Mouse (Mus musculus): ENCODE results near the gene Trmo. TPM values are rescaled to one million over a fixed set of nuclear protein-coding genes. Genes with fewer than 3 reads are reported as not detected.

The Trmo gene
- polyA plus RNA-seq, 1 experiment from 2014 or later, result 12.7 TPM

DNA sequence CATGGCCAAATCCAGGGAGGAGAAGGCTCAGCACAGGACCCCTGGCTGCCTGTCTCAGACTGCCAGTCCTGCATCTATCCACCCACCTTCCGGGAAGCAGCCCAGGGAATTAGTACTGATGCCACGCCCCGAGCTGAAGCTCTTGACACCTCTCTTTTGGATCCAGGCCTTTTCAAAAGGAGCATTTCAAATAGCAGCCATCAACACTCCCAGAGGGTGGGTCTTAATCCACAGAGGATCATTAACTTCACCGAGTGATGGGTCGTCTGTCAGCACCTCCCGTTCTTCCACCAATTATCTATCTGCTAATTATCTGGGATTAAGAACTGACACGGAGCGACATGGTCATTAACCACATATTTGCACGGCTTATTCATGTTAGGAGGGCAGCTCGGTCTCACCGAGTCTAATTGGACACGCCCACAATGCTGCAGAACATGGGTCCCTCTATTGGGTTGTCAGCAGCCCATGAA, 21.7 kb downstream of the Trmo start:
- WGBS, result 2% methylated on average over 12 of the region's 12 CpGs
- Histone ChIP-seq H3K4me2 (replicated peaks) (0 out of 2 replicates have a peak overlapping the region, but pooled peaks have one; percentile 13), H3K4me1 (peaks cover 10% of the 10 kb centered on the region), H3K9me3 (no peaks in the 10 kb centered on the region), H3K27ac (replicated peaks) (no peak overlapping the region), H3K4me3 (no peak overlapping the region), H3K27me3 (no peaks in the 10 kb centered on the region), H3K9ac (replicated peaks) (no peak overlapping the region), H3K36me3 (no peaks in the 10 kb centered on the region)
- ATAC-seq (replicated peaks), result peak; percentile 60; the same call in 1 of the 2 replicates

DNA sequence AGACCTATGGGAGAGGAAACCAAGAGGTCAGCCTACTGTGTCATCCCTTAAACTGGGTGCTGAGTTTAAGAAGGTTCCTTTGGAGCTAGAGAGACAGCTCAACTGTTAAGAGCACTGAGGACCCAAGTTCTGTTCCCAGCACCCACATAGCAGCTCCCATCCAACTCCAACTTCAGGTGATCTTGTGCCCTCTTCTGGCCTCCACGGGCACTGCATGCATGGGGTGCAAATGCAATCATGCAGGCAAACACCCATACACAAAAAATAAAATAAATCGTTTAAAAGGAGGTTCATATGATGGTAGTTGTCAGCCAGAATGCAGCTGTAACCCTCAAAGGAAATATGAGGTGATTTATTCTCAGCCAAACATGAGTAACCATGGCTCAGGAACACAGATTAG, 24.9 kb downstream of the Trmo start:
- peaks cover 7% of the 10 kb centered on the region for H3K4me1 ChIP-seq
- ATAC-seq (replicated peaks), result no peak
- no peak overlapping the region for H3K9ac ChIP-seq (replicated peaks)
- no peak overlapping the region for H3K27ac ChIP-seq (replicated peaks)
- no peak overlapping the region for H3K4me3 ChIP-seq
- H3K9me3 ChIP-seq, result no peaks in the 10 kb centered on the region
- no peaks in the 10 kb centered on the region for H3K27me3 ChIP-seq
- H3K4me2 ChIP-seq (replicated peaks), result no peak overlapping the region
- WGBS, result 87% methylated on average over 2 of the region's 2 CpGs
- H3K36me3 ChIP-seq, result no peaks in the 10 kb centered on the region

DNA sequence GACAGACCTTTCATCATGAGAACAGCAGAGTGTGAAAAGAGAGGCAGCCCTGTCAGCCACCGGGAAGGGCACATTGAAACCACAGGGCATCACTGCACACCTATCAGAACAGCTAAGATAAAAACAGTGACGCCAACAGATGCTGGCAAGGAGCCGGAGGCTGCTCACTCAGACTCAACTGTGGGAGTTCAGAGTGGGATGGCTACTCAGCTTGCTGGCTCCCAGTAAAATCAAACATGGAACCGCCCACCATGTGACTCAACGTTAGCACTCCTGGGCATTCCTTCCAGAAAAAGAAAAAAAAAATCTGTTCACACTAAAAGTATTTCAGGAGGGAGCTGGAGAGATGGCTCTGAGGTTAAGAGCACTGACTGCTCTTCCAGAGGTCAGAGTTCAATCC, 28.0 kb downstream of the Trmo start:
- Histone ChIP-seq H3K36me3 (no peaks in the 10 kb centered on the region), H3K4me2 (replicated peaks) (no peak overlapping the region), H3K9ac (replicated peaks) (no peak overlapping the region), H3K9me3 (no peaks in the 10 kb centered on the region), H3K27ac (replicated peaks) (no peak overlapping the region), H3K4me3 (no peak overlapping the region), H3K27me3 (peaks cover 1% of the 10 kb centered on the region; the same call in 1 of the 2 replicates), H3K4me1 (no peaks in the 10 kb centered on the region)
- WGBS, result 75% methylated on average over 5 of the region's 5 CpGs
- no peak for ATAC-seq (replicated peaks)

DNA sequence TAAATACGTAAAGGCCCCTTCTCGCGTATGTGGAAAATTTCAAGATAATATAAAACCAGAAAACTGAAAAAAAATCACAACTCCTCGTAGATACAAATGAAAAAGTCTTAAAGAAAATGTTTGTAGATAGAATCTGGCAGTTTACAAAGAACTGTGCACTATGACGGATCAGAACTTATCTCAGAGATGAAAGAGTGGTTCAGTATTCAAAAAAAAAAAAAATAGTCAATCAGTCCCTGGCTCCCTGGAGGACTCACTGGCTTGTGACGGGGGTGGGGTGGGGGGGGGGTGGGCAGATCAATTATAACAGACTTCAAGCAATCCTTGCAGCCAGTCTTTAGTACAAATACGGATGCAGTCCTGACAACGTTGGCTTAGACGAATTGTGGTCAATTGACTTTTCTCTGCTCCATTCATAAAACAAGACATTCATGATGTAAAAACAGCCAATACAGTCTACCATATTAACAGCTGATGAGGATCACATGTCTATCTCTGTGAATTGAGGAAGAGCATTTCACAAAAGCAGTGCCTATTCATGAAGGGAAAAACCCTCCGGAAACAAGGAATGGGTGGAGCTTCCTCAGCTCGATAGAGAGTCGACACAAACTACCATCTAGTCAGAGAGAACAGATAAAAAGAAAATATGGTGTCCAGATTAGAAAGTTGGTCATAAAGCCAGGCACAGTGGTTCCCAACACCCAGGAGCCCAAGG, 29.5 kb downstream of the Trmo start:
- no peak overlapping the region for H3K27ac ChIP-seq (replicated peaks)
- no peak overlapping the region for H3K4me3 ChIP-seq
- H3K4me2 ChIP-seq (replicated peaks), result no peak overlapping the region
- WGBS, result 78% methylated on average over 12 of the region's 12 CpGs
- no peaks in the 10 kb centered on the region for H3K9me3 ChIP-seq
- no peaks in the 10 kb centered on the region for H3K4me1 ChIP-seq
- H3K36me3 ChIP-seq, result no peaks in the 10 kb centered on the region
- no peak for ATAC-seq (replicated peaks)
- H3K9ac ChIP-seq (replicated peaks), result no peak overlapping the region
- H3K27me3 ChIP-seq, result peaks cover 4% of the 10 kb centered on the region; the same call in 1 of the 2 replicates

DNA sequence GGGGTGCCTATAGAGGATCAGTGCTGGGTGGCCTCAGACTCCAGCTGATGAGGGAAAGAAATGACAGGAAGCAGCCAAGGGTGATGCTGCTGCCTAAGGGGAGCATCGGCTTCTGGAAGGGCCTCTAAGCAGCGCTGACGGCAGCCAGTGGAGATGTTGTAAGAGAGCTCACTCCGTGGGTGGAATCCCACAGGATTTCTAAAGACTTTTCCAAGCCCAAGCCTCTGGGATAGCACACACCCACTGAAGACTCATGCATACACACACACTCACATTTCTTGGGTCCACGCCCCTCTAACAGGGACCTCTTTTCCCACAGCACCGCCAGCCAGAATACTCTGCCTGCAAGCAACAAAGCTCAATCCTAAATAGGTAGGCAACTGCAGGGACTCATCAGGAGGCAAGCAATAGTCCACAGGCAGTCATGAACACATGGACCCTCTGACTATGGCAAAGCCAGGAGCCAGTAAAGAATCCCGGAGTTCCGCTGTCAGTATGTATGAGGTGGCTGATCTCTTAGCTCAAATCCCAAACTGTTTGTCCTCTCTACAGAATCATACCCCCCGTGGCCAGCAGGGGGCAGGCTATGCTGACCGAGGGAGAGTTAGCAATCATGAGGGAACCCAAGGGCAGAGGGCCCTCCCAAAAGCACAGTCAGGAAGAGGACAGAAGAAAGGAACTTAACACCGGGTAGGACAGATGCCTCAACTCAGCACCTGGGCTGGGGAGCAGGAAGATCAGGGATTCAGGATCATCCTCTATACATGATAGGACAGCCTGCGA, 32.7 kb downstream of the Trmo start:
- Histone ChIP-seq H3K4me3 (no peak overlapping the region), H3K27me3 (peaks cover 19% of the 10 kb centered on the region; the same call in 1 of the 2 replicates), H3K9me3 (no peaks in the 10 kb centered on the region), H3K4me1 (no peaks in the 10 kb centered on the region), H3K4me2 (replicated peaks) (no peak overlapping the region), H3K9ac (replicated peaks) (no peak overlapping the region), H3K27ac (replicated peaks) (no peak overlapping the region), H3K36me3 (no peaks in the 10 kb centered on the region)
- no peak for ATAC-seq (replicated peaks)
- WGBS, result 48% methylated on average over 12 of the region's 12 CpGs

DNA sequence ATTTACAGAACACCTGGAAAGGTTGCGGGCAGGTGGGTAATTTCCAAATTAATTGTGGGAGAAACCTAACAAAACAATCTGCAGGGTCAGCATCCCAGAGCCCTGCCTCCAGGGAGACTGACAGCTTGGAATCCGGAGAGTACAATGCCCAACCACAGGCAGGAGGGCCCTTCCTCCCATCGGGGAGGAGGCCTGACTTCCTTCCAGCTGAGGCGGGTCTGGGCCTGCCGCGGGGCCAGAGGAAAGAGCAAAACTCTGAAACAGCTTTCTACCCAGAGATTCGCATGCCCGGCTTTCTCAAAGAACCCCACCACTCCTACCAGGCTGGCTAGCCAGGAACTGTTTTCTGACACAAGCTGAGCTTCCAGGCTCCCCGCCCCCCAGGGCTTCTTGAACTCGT, 36.2 kb downstream of the Trmo start:
- ATAC-seq (replicated peaks), result no peak
- 13% methylated on average over 10 of the region's 10 CpGs for WGBS
- H3K27me3 ChIP-seq, result peaks cover 51% of the 10 kb centered on the region
- no peak overlapping the region for H3K4me3 ChIP-seq
- no peaks in the 10 kb centered on the region for H3K4me1 ChIP-seq
- no peaks in the 10 kb centered on the region for H3K36me3 ChIP-seq
- H3K9ac ChIP-seq (replicated peaks), result no peak overlapping the region
- H3K27ac ChIP-seq (replicated peaks), result no peak overlapping the region
- no peak overlapping the region for H3K4me2 ChIP-seq (replicated peaks)
- no peaks in the 10 kb centered on the region for H3K9me3 ChIP-seq

DNA sequence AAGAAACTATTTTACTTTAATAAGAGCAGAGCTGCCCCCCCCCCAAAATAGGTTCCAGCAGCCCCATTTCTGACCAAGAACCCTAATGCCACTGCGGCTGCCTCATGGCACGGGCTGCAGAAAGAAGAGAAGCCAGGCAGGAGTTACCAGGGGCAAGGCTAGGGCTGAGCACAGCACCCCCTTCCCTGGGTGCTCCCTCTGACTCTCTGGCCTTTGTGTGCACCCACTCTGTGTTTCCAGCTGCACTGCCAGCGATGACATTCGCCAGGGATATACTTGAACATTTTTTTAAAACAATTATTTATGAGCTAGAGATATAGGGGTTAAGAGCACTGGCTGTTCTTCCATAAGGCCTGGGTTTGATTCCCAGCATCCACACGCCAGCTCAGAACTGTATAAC, 39.7 kb downstream of the Trmo start:
- no peak for ATAC-seq (replicated peaks)
- H3K9me3 ChIP-seq, result no peaks in the 10 kb centered on the region
- WGBS, result 56% methylated on average over 5 of the region's 5 CpGs
- peaks cover 80% of the 10 kb centered on the region for H3K27me3 ChIP-seq
- no peak overlapping the region for H3K9ac ChIP-seq (replicated peaks)
- H3K4me3 ChIP-seq, result no peak overlapping the region
- H3K4me2 ChIP-seq (replicated peaks), result no peak overlapping the region
- no peak overlapping the region for H3K27ac ChIP-seq (replicated peaks)
- H3K36me3 ChIP-seq, result no peaks in the 10 kb centered on the region
- H3K4me1 ChIP-seq, result peaks cover 8% of the 10 kb centered on the region

DNA sequence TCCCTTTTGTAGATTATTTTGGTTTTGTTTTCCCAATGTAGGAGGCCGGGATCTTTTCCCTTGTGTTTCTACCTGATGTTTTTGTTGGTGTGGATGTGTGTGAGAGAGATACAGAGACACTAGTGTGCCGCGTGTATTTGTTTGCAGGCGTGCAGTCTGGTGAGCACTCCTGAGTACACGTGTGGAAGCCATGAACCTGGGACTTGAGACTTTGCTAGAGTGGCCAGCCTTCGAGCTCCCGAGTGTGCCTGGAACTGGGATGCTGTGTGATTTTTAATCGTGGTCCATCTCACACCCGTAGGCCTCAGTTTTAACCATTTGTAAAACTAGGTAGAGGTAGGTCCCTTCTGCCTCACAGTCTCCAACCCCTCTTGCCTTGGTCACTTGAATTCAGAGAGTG, 40.3 kb downstream of the Trmo start:
- Histone ChIP-seq H3K27ac (replicated peaks) (no peak overlapping the region), H3K4me2 (replicated peaks) (no peak overlapping the region), H3K36me3 (no peaks in the 10 kb centered on the region), H3K4me3 (no peak overlapping the region), H3K4me1 (peaks cover 13% of the 10 kb centered on the region), H3K27me3 (peaks cover 84% of the 10 kb centered on the region), H3K9me3 (no peaks in the 10 kb centered on the region), H3K9ac (replicated peaks) (no peak overlapping the region)
- 22% methylated on average over 9 of the region's 9 CpGs for WGBS
- ATAC-seq (replicated peaks), result no peak

DNA sequence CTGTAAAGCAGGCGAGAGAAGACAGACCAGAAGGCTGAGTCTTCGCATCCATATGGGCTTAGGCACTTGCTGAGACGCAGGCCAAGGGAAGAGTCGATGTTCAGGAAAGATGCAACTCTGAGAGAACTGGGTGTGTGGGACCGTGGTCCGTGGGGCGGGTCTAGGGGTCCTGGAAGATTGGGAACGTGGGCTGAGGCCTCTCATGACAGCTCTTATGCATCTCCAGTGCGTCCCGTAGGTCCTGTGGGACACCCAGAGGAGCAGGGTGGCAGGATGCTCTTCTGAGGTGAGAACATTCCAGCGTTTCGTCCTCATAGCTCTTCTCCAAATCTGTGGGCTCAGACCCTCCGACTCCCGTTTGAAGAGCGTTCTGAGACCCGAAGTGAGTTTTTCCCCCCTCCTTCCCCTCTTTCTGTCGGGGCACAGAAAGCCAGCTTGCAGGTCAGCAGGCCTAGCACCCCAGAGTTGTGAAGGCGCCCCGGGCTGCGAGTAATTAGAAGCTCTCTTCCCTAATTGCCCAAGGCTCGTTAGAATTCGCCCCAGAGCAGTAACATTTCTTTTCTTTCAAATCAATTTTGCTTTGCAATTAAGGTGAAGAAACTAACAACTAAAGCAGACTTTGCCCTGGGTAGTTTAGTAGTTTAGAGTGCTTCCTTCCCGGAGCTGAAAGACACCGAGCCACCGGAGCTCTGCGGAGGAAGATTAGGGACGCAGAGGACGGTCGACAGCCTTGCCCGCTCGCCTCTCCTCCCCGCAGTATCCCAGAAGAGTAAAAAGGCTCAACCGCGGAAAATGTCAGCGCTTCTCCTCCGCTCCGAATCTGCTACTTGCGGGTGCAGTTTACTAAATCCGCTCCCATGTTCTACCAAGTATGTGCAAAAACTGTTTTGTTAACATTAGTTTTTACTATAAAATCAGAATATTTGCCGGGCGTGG, 41.4 kb downstream of the Trmo start:
- H3K4me1 ChIP-seq, result peaks cover 21% of the 10 kb centered on the region
- no peaks in the 10 kb centered on the region for H3K9me3 ChIP-seq
- peaks cover 87% of the 10 kb centered on the region for H3K27me3 ChIP-seq
- WGBS, result 1% methylated on average over 41 of the region's 41 CpGs
- H3K4me2 ChIP-seq (replicated peaks), result no peak overlapping the region
- no peaks in the 10 kb centered on the region for H3K36me3 ChIP-seq
- H3K4me3 ChIP-seq, result no peak overlapping the region
- H3K27ac ChIP-seq (replicated peaks), result no peak overlapping the region
- ATAC-seq (replicated peaks), result no peak
- H3K9ac ChIP-seq (replicated peaks), result no peak overlapping the region

DNA sequence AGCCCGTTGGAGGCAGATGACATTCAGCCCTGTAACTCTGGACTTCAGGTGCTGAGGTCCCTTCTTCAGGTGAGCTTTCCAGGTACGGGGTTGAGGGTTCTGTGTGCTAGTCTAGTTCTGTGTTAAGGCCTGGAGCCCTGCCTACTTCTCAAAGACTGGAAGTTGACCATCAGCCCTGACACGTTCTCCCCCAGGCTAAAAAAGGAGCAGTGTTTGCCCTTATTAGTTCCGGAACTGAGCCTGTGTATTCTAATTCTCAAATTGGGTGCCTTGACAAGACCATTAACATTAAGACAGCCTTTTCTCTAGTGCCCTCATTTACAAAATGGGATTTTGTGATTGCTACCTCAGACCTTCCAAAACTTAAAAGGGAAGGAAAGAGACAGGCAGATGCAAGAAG, 42.1 kb downstream of the Trmo start:
- no peak for ATAC-seq (replicated peaks)
- peaks cover 94% of the 10 kb centered on the region for H3K27me3 ChIP-seq
- H3K4me2 ChIP-seq (replicated peaks), result no peak overlapping the region
- H3K4me1 ChIP-seq, result peaks cover 24% of the 10 kb centered on the region
- no peaks in the 10 kb centered on the region for H3K9me3 ChIP-seq
- H3K36me3 ChIP-seq, result no peaks in the 10 kb centered on the region
- H3K27ac ChIP-seq (replicated peaks), result no peak overlapping the region
- no peak overlapping the region for H3K4me3 ChIP-seq
- no peak overlapping the region for H3K9ac ChIP-seq (replicated peaks)
- 8% methylated on average over 4 of the region's 4 CpGs for WGBS

DNA sequence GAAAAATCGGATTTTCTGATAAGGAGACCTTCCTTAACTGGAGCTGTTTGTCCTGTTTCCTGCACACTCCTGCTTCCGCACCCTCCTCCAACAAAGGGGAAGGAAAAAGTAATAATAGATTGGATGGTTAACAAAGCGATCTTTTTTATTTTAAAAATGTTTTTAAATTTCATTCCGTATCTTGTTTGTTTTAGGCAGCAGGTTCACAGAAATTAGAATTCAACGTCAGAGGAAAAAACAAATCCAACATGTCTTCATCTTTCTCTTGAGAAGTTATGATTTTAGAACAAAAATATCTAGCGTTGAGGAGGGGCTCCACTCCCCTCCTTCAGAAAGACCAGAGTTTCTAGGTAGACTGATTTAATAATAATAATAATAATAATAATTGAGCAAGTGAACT, 43.0 kb downstream of the Trmo start:
- Histone ChIP-seq H3K27me3 (peaks cover 95% of the 10 kb centered on the region), H3K4me2 (replicated peaks) (no peak overlapping the region), H3K27ac (replicated peaks) (no peak overlapping the region), H3K4me1 (peaks cover 24% of the 10 kb centered on the region), H3K36me3 (no peaks in the 10 kb centered on the region), H3K9ac (replicated peaks) (no peak overlapping the region), H3K4me3 (no peak overlapping the region), H3K9me3 (no peaks in the 10 kb centered on the region)
- 25% methylated on average over 6 of the region's 6 CpGs for WGBS
- no peak for ATAC-seq (replicated peaks)

DNA sequence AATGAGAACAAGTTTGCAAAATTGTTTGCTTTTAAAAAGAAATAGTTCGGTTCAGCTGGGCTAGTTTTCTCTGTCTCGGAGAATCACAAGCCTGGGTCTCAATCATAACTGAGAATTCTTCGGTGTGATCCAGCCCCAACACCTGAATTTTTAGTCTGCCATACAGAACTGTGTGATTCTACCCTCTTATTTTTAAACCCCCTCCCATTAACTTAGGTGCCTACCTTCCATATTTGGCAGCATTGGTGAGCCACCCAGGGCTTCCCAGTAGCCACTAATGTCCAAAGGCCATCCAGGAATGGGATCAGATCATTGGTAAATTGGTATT, 43.5 kb downstream of the Trmo start:
- Histone ChIP-seq H3K9ac (replicated peaks) (no peak overlapping the region), H3K4me1 (peaks cover 24% of the 10 kb centered on the region), H3K4me2 (replicated peaks) (no peak overlapping the region), H3K27me3 (peaks cover 95% of the 10 kb centered on the region), H3K4me3 (no peak overlapping the region), H3K27ac (replicated peaks) (no peak overlapping the region), H3K9me3 (no peaks in the 10 kb centered on the region), H3K36me3 (no peaks in the 10 kb centered on the region)
- no peak for ATAC-seq (replicated peaks)
- WGBS, result 20% methylated on average over 3 of the region's 3 CpGs
